ENCODE assay signal across 20 mouse cellular contexts in the genomic region with DNA sequence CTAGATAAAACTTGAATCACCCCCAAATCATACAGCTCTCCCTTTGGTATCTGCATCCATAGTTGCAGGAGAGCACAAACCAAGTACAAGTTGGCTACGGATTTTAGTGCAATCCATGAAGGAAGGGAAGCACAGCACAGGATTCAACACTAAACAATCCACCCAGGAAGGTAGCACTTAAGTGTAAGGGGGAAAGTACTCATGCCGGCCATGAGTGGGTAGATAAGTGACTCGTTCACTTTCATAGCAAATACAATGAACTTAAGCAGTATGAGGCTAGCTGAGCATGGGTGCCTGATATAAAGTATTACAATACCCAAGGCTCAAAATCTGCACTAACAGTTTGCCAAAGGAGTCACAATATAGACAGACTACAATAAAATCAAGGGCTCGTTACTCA.
"Had no signal": no experiment of that assay in that cellular context is flagged by ENCODE, and none has a peak within 500 bp of the region (broad histone marks: within the 10 kb centered on the region; RNA-seq: fewer than 3 reads in every experiment).

No protein-coding gene starts in this region.

- H3K27ac ChIP-seq: liver, embryonic 12.5 days; liver, embryonic 14.5 days; lung, embryonic 15.5 days; midbrain, embryonic 10.5 days; midbrain, embryonic 12.5 days; neural tube, embryonic 15.5 days; stomach, embryonic 15.5 days; stomach, postnatal 0 days had no signal

- H3K9me3 ChIP-seq: liver, embryonic 12.5 days; lung, embryonic 15.5 days; midbrain, embryonic 10.5 days; midbrain, embryonic 12.5 days; neural tube, embryonic 13.5 days; neural tube, embryonic 15.5 days; stomach, embryonic 15.5 days had no signal

- H3K4me2 ChIP-seq: liver, embryonic 12.5 days; lung, embryonic 15.5 days; midbrain, embryonic 12.5 days; neural tube, embryonic 13.5 days; neural tube, embryonic 15.5 days; stomach, embryonic 15.5 days had no signal

- DNase-seq: midbrain, embryonic 14.5 days; retina, postnatal 1 day; right cerebral cortex, adult 18-20 months; right cerebral cortex, postnatal 25 days; right cerebral cortex, postnatal 4 days; spleen, adult 18-20 months; thymus, adult 2 months; thymus, postnatal 25 days; thymus, postnatal 4 days had no signal

- H3K4me3 ChIP-seq: liver, embryonic 12.5 days; lung, embryonic 15.5 days; midbrain, embryonic 10.5 days; midbrain, embryonic 12.5 days; myocyte; neural tube, embryonic 13.5 days; neural tube, embryonic 15.5 days; stomach, embryonic 15.5 days had no signal

- ATAC-seq: liver, embryonic 12.5 days; midbrain, embryonic 16.5 days had no signal

- H3K27me3 ChIP-seq: liver, embryonic 12.5 days; lung, embryonic 15.5 days; midbrain, embryonic 12.5 days; neural tube, embryonic 13.5 days; neural tube, embryonic 15.5 days; stomach, embryonic 15.5 days had no signal

- H3K4me1 ChIP-seq: stomach, embryonic 15.5 days had no signal

- H3K9ac ChIP-seq: liver, embryonic 12.5 days; liver, embryonic 14.5 days; lung, embryonic 15.5 days; midbrain, embryonic 12.5 days; neural tube, embryonic 13.5 days; neural tube, embryonic 15.5 days; stomach, embryonic 15.5 days had no signal

- H3K36me3 ChIP-seq: liver, embryonic 12.5 days; lung, embryonic 15.5 days; midbrain, embryonic 10.5 days; midbrain, embryonic 12.5 days; neural tube, embryonic 13.5 days; neural tube, embryonic 15.5 days; stomach, embryonic 15.5 days had no signal
